Mouse (Mus musculus) embryonic fibroblast, embryonic 13.5 days (primary cell): ENCODE measurements at regions not wholly inside any gene's neighbourhood (a gene's known extent, or its start where the extent isn't known, plus 50 kb on each side); places are given as distances from the start of the nearest gene placed in this dataset.

ENCODE experiments used
- H3K27ac ChIP-seq: 2 replicates; pipeline ENCODE4 v1.5.1; 2012; ENCODE audit warnings: low read length, control low read depth, inconsistent platforms; ENCODE audit not compliant: insufficient read depth
- H3K4me1 ChIP-seq: 2 replicates; pipeline ENCODE4 v1.6.1; 2011; ENCODE audit warnings: low read length; ENCODE audit not compliant: control insufficient read depth, insufficient read depth
- H3K4me3 ChIP-seq: 2 replicates; pipeline ENCODE4 v1.5.1; 2011; ENCODE audit warnings: mild to moderate bottlenecking, control low read depth, low read length; ENCODE audit not compliant: insufficient read depth
- CTCF ChIP-seq: IDR thresholded peaks from 2 replicates; pipeline ENCODE4 v1.5.1; 2011; ENCODE audit warnings: mild to moderate bottlenecking, control low read depth, low read length, moderate library complexity, borderline replicate concordance; ENCODE audit not compliant: insufficient read depth
- POLR2A ChIP-seq: IDR thresholded peaks from 2 replicates; pipeline ENCODE4 v1.6.1; 2011; ENCODE audit warnings: low read depth, mild to moderate bottlenecking, control low read depth, low read length, moderate library complexity

GRCm38 (mm10) chr12:7650851-7651250 is 326.6 kb upstream of the Apob start:
- TF ChIP-seq POLR2A: no peak
- no peak for TF ChIP-seq CTCF
- Histone ChIP-seq H3K27ac (no peak overlapping the region), H3K4me1 (no peaks in the 10 kb centered on the region), H3K4me3 (no peak overlapping the region)

GRCm38 (mm10) chr12:7662027-7662426 is 315.4 kb upstream of the Apob start:
- H3K27ac ChIP-seq: no peak overlapping the region
- TF ChIP-seq POLR2A: no peak
- no peak for TF ChIP-seq CTCF
- H3K4me3 ChIP-seq: no peak overlapping the region
- no peaks in the 10 kb centered on the region for H3K4me1 ChIP-seq

GRCm38 (mm10) chr12:7670114-7670513 is 307.3 kb upstream of the Apob start:
- no peaks in the 10 kb centered on the region for H3K4me1 ChIP-seq
- no peak overlapping the region for H3K4me3 ChIP-seq
- H3K27ac ChIP-seq: no peak overlapping the region
- no peak for TF ChIP-seq POLR2A
- no peak for TF ChIP-seq CTCF

- H3K27ac ChIP-seq: no peak overlapping the region
- no peaks in the 10 kb centered on the region for H3K4me1 ChIP-seq
- TF ChIP-seq POLR2A: no peak
- no peak for TF ChIP-seq CTCF
- H3K4me3 ChIP-seq: no peak overlapping the region
Observed at GRCm38 (mm10) chr12:7670561-7670960, 306.9 kb upstream of the Apob start.

- no peak overlapping the region for H3K4me3 ChIP-seq
- TF ChIP-seq POLR2A (no peak), CTCF (no peak)
- H3K4me1 ChIP-seq: no peaks in the 10 kb centered on the region
- no peak overlapping the region for H3K27ac ChIP-seq
Observed at GRCm38 (mm10) chr12:7691996-7692395, 285.5 kb upstream of the Apob start.

GRCm38 (mm10) chr12:7698324-7698944 is 279.0 kb upstream of the Apob start:
- Histone ChIP-seq H3K4me3 (no peak overlapping the region), H3K4me1 (no peaks in the 10 kb centered on the region), H3K27ac (no peak overlapping the region)
- no peak for TF ChIP-seq CTCF
- TF ChIP-seq POLR2A: no peak

GRCm38 (mm10) chr12:7709102-7709501 is 268.3 kb upstream of the Apob start:
- no peak overlapping the region for H3K27ac ChIP-seq
- H3K4me1 ChIP-seq: no peaks in the 10 kb centered on the region
- H3K4me3 ChIP-seq: no peak overlapping the region
- TF ChIP-seq POLR2A (no peak), CTCF (no peak)

GRCm38 (mm10) chr12:7709872-7710271 is 267.6 kb upstream of the Apob start:
- Histone ChIP-seq H3K27ac (no peak overlapping the region), H3K4me3 (no peak overlapping the region), H3K4me1 (no peaks in the 10 kb centered on the region)
- no peak for TF ChIP-seq CTCF
- TF ChIP-seq POLR2A: no peak

GRCm38 (mm10) chr12:7715091-7715490 is 262.4 kb upstream of the Apob start:
- TF ChIP-seq CTCF (no peak), POLR2A (no peak)
- Histone ChIP-seq H3K4me1 (no peaks in the 10 kb centered on the region), H3K27ac (no peak overlapping the region), H3K4me3 (no peak overlapping the region)

- no peak overlapping the region for H3K27ac ChIP-seq
- TF ChIP-seq CTCF (no peak), POLR2A (no peak)
- no peaks in the 10 kb centered on the region for H3K4me1 ChIP-seq
- no peak overlapping the region for H3K4me3 ChIP-seq
Observed at GRCm38 (mm10) chr12:7718556-7718955, 258.9 kb upstream of the Apob start.
